Mouse (Mus musculus) embryonic stem cell, embryonic (primary cell): ENCODE measurements at regions not wholly inside any gene's neighbourhood (a gene's known extent, or its start where the extent isn't known, plus 50 kb on each side); places are given as distances from the start of the nearest gene placed in this dataset.

ENCODE experiments used
- CTCF ChIA-PET, 4 experiments: fragments of 300-600 bp in 2 of 4; fragments of 350-600 bp in 2 of 4; sonication (Branson Sonifier 250); formaldehyde crosslinking; loops; one replicate each; lab custom pipeline; 2022; ENCODE audit warnings: inconsistent platforms in 2 of 4; lab: Charles Lee
- POLR2A ChIA-PET, 4 experiments: fragments of 300-600 bp in 2 of 4; fragments of 350-600 bp in 2 of 4; sonication (Branson Sonifier 250); formaldehyde crosslinking; loops; one replicate each; lab custom pipeline; 2022; ENCODE audit warnings: antibody characterized with exemption in 4 of 4, inconsistent platforms in 1 of 4; lab: Charles Lee

- ChIA-PET POLR2A (no interaction called here), CTCF (no interaction called here)
Observed at GRCm38 (mm10) chr13:15211635-15212352, 251.2 kb upstream of the Gli3 start.

- POLR2A ChIA-PET, result no interaction called here
- CTCF ChIA-PET, result no interaction called here
Observed at GRCm38 (mm10) chr13:15212353-15212850, 250.6 kb upstream of the Gli3 start.

GRCm38 (mm10) chr13:15221322-15221721 lies 241.7 kb upstream of the Gli3 start:
- CTCF ChIA-PET, result no interaction called here
- POLR2A ChIA-PET, result no interaction called here

GRCm38 (mm10) chr13:15227641-15228040 lies 235.4 kb upstream of the Gli3 start:
- CTCF ChIA-PET, result no interaction called here
- POLR2A ChIA-PET, result no interaction called here
